7 mouse cellular contexts compared by ENCODE assay signal in the genomic region with DNA sequence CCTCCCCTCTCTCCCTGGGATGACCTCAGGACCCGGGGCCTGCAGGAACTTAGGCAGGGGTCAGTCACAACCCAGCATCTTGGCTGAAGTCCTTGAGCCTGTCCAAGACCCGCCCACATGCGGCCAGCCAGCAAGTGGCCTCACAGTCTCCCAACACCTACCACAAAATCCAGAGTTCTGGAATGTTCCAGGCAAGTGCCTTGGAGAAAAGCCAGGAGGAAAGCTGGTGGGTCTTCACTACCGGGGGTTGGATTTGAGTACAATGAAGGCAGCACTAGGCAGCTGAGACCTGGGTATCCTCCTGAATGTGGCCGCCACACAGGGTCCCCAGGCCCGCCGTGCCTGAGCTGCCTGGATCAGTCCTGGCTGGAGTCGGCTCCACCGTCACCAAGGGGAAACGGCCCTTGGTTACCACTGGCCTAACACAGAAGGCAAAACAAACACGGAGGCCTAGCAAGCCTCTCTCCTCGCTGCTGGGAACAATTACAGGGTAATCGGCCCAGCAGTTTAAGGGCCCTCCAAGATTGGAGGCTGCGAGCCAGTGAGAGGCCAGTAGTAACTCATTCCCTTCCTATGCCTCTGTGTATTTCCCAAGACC. TPM values are rescaled to one million over a fixed set of nuclear protein-coding genes. Genes with fewer than 3 reads are reported as not detected.
DNase-seq lines count a peak whose midpoint lies in the region; ATAC-seq lines count a peak whose summit lies in the region.

No protein-coding gene starts in this region.

- WGBS in forebrain, embryonic 15.5 days, result 51% methylated on average over 14 of the region's 14 CpGs

- peak; percentile 84 for DNase-seq in embryo, embryonic 10.5 days (ENCODE audit: low spot score)
- peak; percentile 69 to 80 for DNase-seq in heart, postnatal 36 days
- peak; percentile 56 to 71 for DNase-seq in kidney, postnatal 4 days
- DNase-seq in neural tube, embryonic 10.5 days (ENCODE audit: extremely low spot score, low spot score), result peak; percentile 55
- DNase-seq in natural killer cell, adult 2 months (ENCODE audit: low spot score in 2 of 2), result no peak
- no peak for DNase-seq in spleen, postnatal 14 days (ENCODE audit: low spot score in 2 of 2)

- no peaks in the 10 kb centered on the region for H3K36me3 ChIP-seq in forebrain, embryonic 15.5 days

- H3K9ac ChIP-seq in forebrain, embryonic 15.5 days (replicated peaks), result no peak overlapping the region

- H3K27ac ChIP-seq in forebrain, embryonic 15.5 days (replicated peaks), result peak overlapping the region; percentile 37

- peaks cover 14% of the 10 kb centered on the region for H3K4me1 ChIP-seq in forebrain, embryonic 15.5 days

- no peaks in the 10 kb centered on the region for H3K27me3 ChIP-seq in forebrain, embryonic 15.5 days

- intact Hi-C loops in heart, postnatal 36 days (cut with DNase I), result loop anchor here (2.0 kb wide), 1 partner anchor 33 kb away; a partner anchor contains a TSS

- H3K4me3 ChIP-seq in forebrain, embryonic 15.5 days, result no peak overlapping the region

- no peak overlapping the region for H3K4me2 ChIP-seq in forebrain, embryonic 15.5 days (replicated peaks)

- ATAC-seq in forebrain, embryonic 15.5 days (replicated peaks), result 0 out of 2 replicates have a peak, but pooled peaks have one; percentile 53

- H3K9me3 ChIP-seq in forebrain, embryonic 15.5 days, result no peaks in the 10 kb centered on the region

RNA-seq across cellular contexts. Expression of a gene that starts 32.6 kb away (rescaled TPM):
- 6.0 and 6.8 TPM in 2 replicates for polyA plus RNA-seq in forebrain, embryonic 15.5 days (2015; fragmentation: Nextera tagmentation; extraction: Ambion mirVana)
- total RNA-seq in heart, postnatal 36 days (2021), result 10 to 100 TPM; 35.1 to 37.7 TPM

Comparison
In these comparisons a context has a peak if more than half of its experiments do, and no peak if none do; other contexts are left out.
1. DNase-seq: peak in embryo, embryonic 10.5 days (single experiment), heart, postnatal 36 days (2 of 2), kidney, postnatal 4 days (2 of 2) and neural tube, embryonic 10.5 days (single experiment); none in natural killer cell, adult 2 months (0 of 2) and spleen, postnatal 14 days (0 of 2).